Mouse (Mus musculus) limb, embryonic 12.5 days (tissue): ENCODE measurements around the gene Gm47995. TPM values are rescaled to one million over a fixed set of nuclear protein-coding genes. Genes with fewer than 3 reads are reported as not detected.

Experiments
- ATAC-seq: fragments of 200-750 bp; cut with Nextera tagmentation; 2 replicates; pipeline ENCODE4 v1.8.0; 2017; ENCODE audit warnings: low read depth, moderate TSS enrichment; ENCODE audit not compliant: insufficient number of reproducible peaks, insufficient read depth, low FRiP score, low TSS enrichment
- H3K27ac ChIP-seq: fragments of 300-500 bp; sonication (generic); 2 replicates; pipeline ENCODE4 v1.5.1; 2016; ENCODE audit warnings: mild to moderate bottlenecking, moderate library complexity
- H3K27me3 ChIP-seq: fragments of 300-500 bp; sonication (generic); 2 replicates; pipeline ENCODE4 v1.6.1; 2016; ENCODE audit warnings: mild to moderate bottlenecking, moderate library complexity
- H3K36me3 ChIP-seq: fragments of 300-500 bp; sonication (generic); 2 replicates; pipeline ENCODE4 v1.6.1; 2016; ENCODE audit warnings: mild to moderate bottlenecking, moderate library complexity
- H3K4me1 ChIP-seq: fragments of 300-500 bp; sonication (generic); replicated peaks from 2 replicates; pipeline ENCODE4 v1.6.1; 2016
- H3K4me2 ChIP-seq: fragments of 300-500 bp; sonication (generic); 2 replicates; pipeline ENCODE4 v1.6.1; 2016; ENCODE audit warnings: mild to moderate bottlenecking, moderate library complexity
- H3K4me3 ChIP-seq: fragments of 300-500 bp; sonication (generic); replicated peaks from 2 replicates; pipeline ENCODE4 v1.5.1; 2016; ENCODE audit warnings: mild to moderate bottlenecking
- H3K9ac ChIP-seq: fragments of 300-500 bp; sonication (generic); replicated peaks from 2 replicates; pipeline ENCODE4 v1.6.1; 2016; ENCODE audit warnings: mild to moderate bottlenecking, moderate library complexity
- H3K9me3 ChIP-seq: fragments of 300-500 bp; sonication (generic); 2 replicates; pipeline ENCODE4 v1.6.1; 2016; ENCODE audit warnings: mild to moderate bottlenecking, moderate library complexity
- WGBS: fragments of 180-500 bp; shearing (Covaris S2); methylation state at CpG from one replicate; pipeline ENCODE4 v1.1.7; 2016; 5-methylcytosine and 5-hydroxymethylcytosine counted together
- polyA plus RNA-seq: library from polyadenylated mRNA; unstranded; fragments of >200 nt; fragmentation: Nextera tagmentation; extraction: Ambion mirVana; gene quantifications from 2 replicates; pipeline ENCODE4 v1.2.1, GENCODE M21; 2016

Gene Gm47995
- polyA plus RNA-seq, 1 experiment from 2014 or later, result not detected

GRCm38 (mm10) chr1:151214862-151215261 lies 16.6 kb downstream of the Gm47995 start:
- Histone ChIP-seq H3K4me3 (no peak overlapping the region), H3K4me1 (peaks cover 7% of the 10 kb centered on the region; the same call in 1 of the 2 replicates), H3K9me3 (no peaks in the 10 kb centered on the region), H3K27me3 (peaks cover 8% of the 10 kb centered on the region; the same call in 1 of the 2 replicates), H3K9ac (no peak overlapping the region), H3K27ac (no peak overlapping the region), H3K4me2 (no peak overlapping the region), H3K36me3 (no peaks in the 10 kb centered on the region)
- WGBS, result 55% methylated on average over 2 of the region's 2 CpGs
- ATAC-seq, result no peak

GRCm38 (mm10) chr1:151215985-151216384 lies 17.7 kb downstream of the Gm47995 start:
- no peak for ATAC-seq
- Histone ChIP-seq H3K4me1 (peaks cover 7% of the 10 kb centered on the region; the same call in 1 of the 2 replicates), H3K4me2 (no peak overlapping the region), H3K9ac (no peak overlapping the region), H3K27me3 (peaks cover 8% of the 10 kb centered on the region; the same call in 1 of the 2 replicates), H3K4me3 (no peak overlapping the region), H3K36me3 (no peaks in the 10 kb centered on the region), H3K9me3 (no peaks in the 10 kb centered on the region), H3K27ac (no peak overlapping the region)
- WGBS, result 63% methylated on average over 1 of the region's 1 CpGs

GRCm38 (mm10) chr1:151216417-151216816 lies 18.2 kb downstream of the Gm47995 start:
- no peak for ATAC-seq

DNA sequence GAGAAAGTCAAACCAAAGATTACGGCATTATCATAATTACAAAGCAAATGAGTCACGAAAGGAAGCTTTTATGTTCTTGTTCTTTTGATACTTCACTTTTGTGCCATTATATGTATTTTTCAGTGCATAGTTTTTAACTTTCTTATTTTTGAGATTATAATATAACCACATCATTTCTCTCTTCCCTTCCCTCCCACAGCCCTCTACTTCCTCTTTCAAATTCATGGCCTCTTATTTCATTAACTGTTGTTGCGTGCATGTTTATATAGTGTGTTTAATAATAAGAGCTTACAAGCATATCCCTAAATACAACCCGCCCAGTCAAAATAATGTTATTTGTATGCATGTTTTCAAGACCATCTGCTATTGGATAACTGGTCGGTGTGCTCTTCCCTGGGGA lies 20.8 kb downstream of the Gm47995 start:
- H3K4me1 ChIP-seq, result peaks cover 7% of the 10 kb centered on the region; the same call in 1 of the 2 replicates
- H3K27me3 ChIP-seq, result no peaks in the 10 kb centered on the region; the same call in 1 of the 2 replicates
- no peak overlapping the region for H3K9ac ChIP-seq
- no peaks in the 10 kb centered on the region for H3K36me3 ChIP-seq
- WGBS, result 88% methylated on average over 5 of the region's 5 CpGs
- no peak for ATAC-seq
- no peak overlapping the region for H3K4me2 ChIP-seq
- H3K9me3 ChIP-seq, result no peaks in the 10 kb centered on the region
- no peak overlapping the region for H3K27ac ChIP-seq
- no peak overlapping the region for H3K4me3 ChIP-seq

More at GRCm38 (mm10) chr1:151216417-151216816, 18.2 kb downstream of the Gm47995 start:
- Histone ChIP-seq H3K9ac (no peak overlapping the region), H3K27ac (no peak overlapping the region), H3K4me2 (no peak overlapping the region), H3K27me3 (peaks cover 8% of the 10 kb centered on the region; the same call in 1 of the 2 replicates), H3K36me3 (no peaks in the 10 kb centered on the region), H3K4me3 (no peak overlapping the region), H3K4me1 (peaks cover 7% of the 10 kb centered on the region; the same call in 1 of the 2 replicates), H3K9me3 (no peaks in the 10 kb centered on the region)
- 69% methylated on average over 3 of the region's 3 CpGs for WGBS

- Histone ChIP-seq H3K4me2 (no peak overlapping the region), H3K4me3 (no peak overlapping the region), H3K27me3 (no peaks in the 10 kb centered on the region), H3K9me3 (no peaks in the 10 kb centered on the region), H3K27ac (no peak overlapping the region), H3K9ac (no peak overlapping the region), H3K36me3 (no peaks in the 10 kb centered on the region), H3K4me1 (0 out of 2 replicates have a peak, but pooled peaks cover 3% of the 10 kb centered on the region)
- 67% methylated on average over 7 of the region's 7 CpGs for WGBS
- no peak for ATAC-seq
These were observed 21.9 kb downstream of the Gm47995 start for GRCm38 (mm10) chr1:151220098-151220497.

DNA sequence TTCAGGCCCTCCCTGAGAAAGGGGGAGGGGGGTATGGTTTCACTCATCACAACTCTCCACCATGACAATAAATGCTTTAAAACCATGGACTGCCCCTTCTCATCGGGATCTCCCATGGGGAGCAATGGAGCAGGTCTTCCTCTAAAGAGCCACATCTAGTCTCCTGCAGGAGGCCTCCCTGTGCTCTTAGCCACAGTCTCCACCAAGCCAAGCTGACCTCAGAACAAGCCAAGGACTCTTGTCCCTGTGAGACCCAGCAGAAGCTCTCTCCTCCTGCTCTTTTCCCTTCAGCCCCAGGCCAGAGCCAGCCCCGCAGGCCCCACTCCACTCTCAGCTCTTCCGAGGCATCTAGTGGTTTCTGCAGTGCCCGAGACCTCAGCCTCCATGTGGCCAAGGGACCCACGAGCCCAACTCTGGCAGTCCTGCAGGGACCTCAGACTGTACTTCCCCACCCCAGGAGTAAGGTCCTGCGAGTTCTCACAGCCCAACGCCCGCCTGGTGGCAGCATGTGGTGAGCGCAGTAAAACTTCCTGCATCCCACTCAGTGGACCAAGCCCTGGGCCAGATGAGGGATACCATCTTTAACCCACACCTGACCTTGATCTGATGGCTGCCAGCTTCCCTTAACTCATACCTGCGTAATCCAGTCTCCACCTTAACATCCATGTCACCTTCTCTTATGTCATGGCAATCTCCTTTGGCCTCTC lies 24.5 kb downstream of the Gm47995 start:
- whole genome bisulfite sequencing, result 86% methylated on average over 10 of the region's 10 CpGs
- H3K27me3 ChIP-seq, result no peaks in the 10 kb centered on the region

DNA sequence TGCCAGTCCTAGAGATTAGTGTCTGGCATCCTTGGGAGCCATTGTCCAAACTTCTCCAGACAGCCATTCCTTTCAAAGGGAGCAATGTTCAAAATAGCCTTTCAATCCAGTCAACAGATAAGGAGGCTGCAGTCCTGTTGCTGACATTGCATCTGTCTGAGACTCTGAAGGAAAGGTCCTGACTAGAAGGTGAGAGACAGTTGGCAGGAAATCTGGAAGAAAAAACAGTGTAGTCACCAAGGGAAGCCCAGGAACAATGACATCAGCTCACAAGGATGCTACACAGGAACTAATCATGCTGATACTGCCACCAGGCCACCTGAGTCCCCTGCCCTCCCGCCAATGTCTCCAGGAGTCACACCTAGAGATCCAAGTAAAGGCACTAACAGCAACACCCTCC lies 25.1 kb downstream of the Gm47995 start:
- H3K4me3 ChIP-seq, result no peak overlapping the region
- 73% methylated on average over 1 of the region's 1 CpGs for WGBS
- H3K27ac ChIP-seq, result no peak overlapping the region
- H3K4me2 ChIP-seq, result no peak overlapping the region
- H3K27me3 ChIP-seq, result no peaks in the 10 kb centered on the region
- 0 out of 2 replicates have a peak, but pooled peaks cover 3% of the 10 kb centered on the region for H3K4me1 ChIP-seq
- no peak overlapping the region for H3K9ac ChIP-seq
- no peaks in the 10 kb centered on the region for H3K36me3 ChIP-seq
- no peak for ATAC-seq
- H3K9me3 ChIP-seq, result no peaks in the 10 kb centered on the region

More for the DNA sequence above, 24.5 kb downstream of the Gm47995 start:
- no peak overlapping the region for H3K9ac ChIP-seq
- 0 out of 2 replicates have a peak, but pooled peaks cover 3% of the 10 kb centered on the region for H3K4me1 ChIP-seq
- H3K9me3 ChIP-seq, result no peaks in the 10 kb centered on the region
- ATAC-seq, result no peak
- H3K4me2 ChIP-seq, result no peak overlapping the region
- H3K4me3 ChIP-seq, result no peak overlapping the region
- H3K27ac ChIP-seq, result no peak overlapping the region
- H3K36me3 ChIP-seq, result no peaks in the 10 kb centered on the region

- 94% methylated on average over 1 of the region's 1 CpGs for WGBS
These were observed 26.3 kb downstream of the Gm47995 start for GRCm38 (mm10) chr1:151224536-151224935.

GRCm38 (mm10) chr1:151227506-151227905 lies 29.3 kb downstream of the Gm47995 start:
- H3K9ac ChIP-seq, result no peak overlapping the region
- 75% methylated on average over 8 of the region's 8 CpGs for WGBS
- H3K4me1 ChIP-seq, result no peaks in the 10 kb centered on the region
- H3K4me3 ChIP-seq, result no peak overlapping the region
- no peaks in the 10 kb centered on the region for H3K27me3 ChIP-seq
- H3K4me2 ChIP-seq, result no peak overlapping the region
- no peaks in the 10 kb centered on the region for H3K36me3 ChIP-seq
- no peaks in the 10 kb centered on the region for H3K9me3 ChIP-seq
- no peak overlapping the region for H3K27ac ChIP-seq
- ATAC-seq, result no peak

More at GRCm38 (mm10) chr1:151224536-151224935, 26.3 kb downstream of the Gm47995 start:
- Histone ChIP-seq H3K27ac (no peak overlapping the region), H3K9me3 (no peaks in the 10 kb centered on the region), H3K27me3 (no peaks in the 10 kb centered on the region), H3K36me3 (no peaks in the 10 kb centered on the region), H3K4me2 (no peak overlapping the region), H3K4me3 (no peak overlapping the region), H3K9ac (no peak overlapping the region), H3K4me1 (0 out of 2 replicates have a peak, but pooled peaks cover 3% of the 10 kb centered on the region)
- no peak for ATAC-seq

- H3K27me3 ChIP-seq, result no peaks in the 10 kb centered on the region
- no peak for ATAC-seq
- no peak overlapping the region for H3K4me3 ChIP-seq
- no peaks in the 10 kb centered on the region for H3K9me3 ChIP-seq
- H3K27ac ChIP-seq, result no peak overlapping the region
- WGBS, result 72% methylated on average over 1 of the region's 1 CpGs
- no peak overlapping the region for H3K4me2 ChIP-seq
- no peak overlapping the region for H3K9ac ChIP-seq
- H3K4me1 ChIP-seq, result no peaks in the 10 kb centered on the region
- H3K36me3 ChIP-seq, result no peaks in the 10 kb centered on the region
These were observed 30.2 kb downstream of the Gm47995 start for GRCm38 (mm10) chr1:151228320-151228989.

DNA sequence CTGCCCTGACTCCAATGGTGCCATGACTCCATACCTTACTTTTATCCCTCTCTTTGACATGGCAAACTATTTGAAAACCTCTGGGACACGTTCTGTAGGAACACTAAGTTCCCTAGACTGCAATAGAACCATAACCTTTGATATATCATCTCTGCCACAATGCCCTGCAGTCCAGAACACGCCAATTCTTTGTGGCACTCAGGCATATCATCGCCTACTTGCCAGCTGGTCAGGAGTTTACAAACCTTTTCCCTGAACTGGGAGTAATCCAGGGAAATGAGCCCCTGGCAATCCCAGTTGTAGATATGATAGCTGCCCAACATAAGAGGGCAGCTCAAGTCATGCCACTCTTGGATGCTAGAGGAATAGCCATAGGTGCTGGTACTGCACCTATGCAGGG lies 34.1 kb downstream of the Gm47995 start:
- H3K9ac ChIP-seq, result no peak overlapping the region
- H3K4me2 ChIP-seq, result no peak overlapping the region
- H3K36me3 ChIP-seq, result no peaks in the 10 kb centered on the region
- WGBS, result 85% methylated on average over 3 of the region's 3 CpGs
- ATAC-seq, result no peak
- H3K4me3 ChIP-seq, result no peak overlapping the region
- H3K9me3 ChIP-seq, result no peaks in the 10 kb centered on the region
- H3K4me1 ChIP-seq, result peaks cover 6% of the 10 kb centered on the region; the same call in 1 of the 2 replicates
- H3K27ac ChIP-seq, result no peak overlapping the region
- H3K27me3 ChIP-seq, result no peaks in the 10 kb centered on the region
